Mouse (Mus musculus) gastrocnemius, postnatal 36 days (tissue): ENCODE measurements around the gene Nyap1. TPM values are rescaled to one million over a fixed set of nuclear protein-coding genes. Genes with fewer than 3 reads are reported as not detected.
"Not testable (repeated sequence)": the region's sequence is repeated elsewhere in the genome, so short reads cannot be mapped to it uniquely, and the experiment has no call there.

Experiments used
- DNase-seq, 2 experiments: peaks; one replicate each; pipeline ENCODE4 v3.0.0; 2022
- intact Hi-C: fragments of 180-260 bp; cut with DNase I; formaldehyde crosslinking; loops from one replicate; pipeline ENCODE4 v1.15.1; 2025
- total RNA-seq, 2 experiments: library from RNA; stranded (reverse); gene quantifications; 2 replicates each; pipeline ENCODE4 v1.2.3; 2021

Nyap1 gene
- total RNA-seq, 2 experiments from 2014 or later = 0.20 to 0.28 TPM

- intact Hi-C loops = loop anchor here (5.0 kb wide), 1 partner anchor 215 kb away; the partner anchor contains the start of genes Epo and Gnb2
- no peak for DNase-seq
Measured at GRCm38 (mm10) chr5:137747326-137747961, 6.0 kb upstream of the Nyap1 start.

DNA sequence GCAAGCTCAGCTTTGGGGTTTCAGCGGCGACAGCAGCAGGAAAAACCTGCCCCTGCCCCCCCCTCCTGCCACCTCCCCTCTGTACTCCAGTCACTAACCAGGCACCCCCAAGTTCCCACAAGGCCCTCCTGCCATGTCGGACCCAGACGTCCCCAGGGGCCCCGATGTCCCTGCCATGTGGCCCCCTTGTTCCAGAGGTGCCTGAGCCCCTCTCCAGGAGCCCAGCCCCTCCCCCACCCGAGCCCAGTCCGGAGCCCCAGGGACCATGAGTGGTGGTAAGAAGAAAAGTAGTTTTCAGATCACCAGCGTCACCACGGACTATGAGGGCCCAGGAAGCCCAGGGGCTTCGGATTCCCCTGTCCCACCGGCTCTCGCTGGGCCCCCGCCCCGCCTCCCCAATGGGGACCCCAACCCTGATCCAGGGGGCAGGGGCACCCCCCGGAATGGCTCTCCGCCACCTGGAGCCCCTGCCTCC lies 5.5 kb upstream of the Nyap1 start:
- DNase-seq = no peak

GRCm38 (mm10) chr5:137746282-137746850 lies 5.0 kb upstream of the Nyap1 start:
- intact Hi-C loops = loop anchor here (5.0 kb wide), 1 partner anchor 214 kb away; the partner anchor contains the start of genes Epo and Gnb2
- DNase-seq = peak; percentile 57 to 62

More for the DNA sequence above, 5.5 kb upstream of the Nyap1 start:
- intact Hi-C loops = loop anchor here (5.0 kb wide), 1 partner anchor 215 kb away; the partner anchor contains the start of genes Epo and Gnb2

- DNase-seq = peak; percentile 88 to 92
- intact Hi-C loops = loop anchor here (5.0 kb wide), 1 partner anchor 213 kb away; the partner anchor contains the start of genes Epo and Gnb2
Measured at GRCm38 (mm10) chr5:137745214-137746171, 4.1 kb upstream of the Nyap1 start, which contains the start of gene Tsc22d4. TSS of gene Tsc22d4 (plus strand) at chr5:137745730.

DNA sequence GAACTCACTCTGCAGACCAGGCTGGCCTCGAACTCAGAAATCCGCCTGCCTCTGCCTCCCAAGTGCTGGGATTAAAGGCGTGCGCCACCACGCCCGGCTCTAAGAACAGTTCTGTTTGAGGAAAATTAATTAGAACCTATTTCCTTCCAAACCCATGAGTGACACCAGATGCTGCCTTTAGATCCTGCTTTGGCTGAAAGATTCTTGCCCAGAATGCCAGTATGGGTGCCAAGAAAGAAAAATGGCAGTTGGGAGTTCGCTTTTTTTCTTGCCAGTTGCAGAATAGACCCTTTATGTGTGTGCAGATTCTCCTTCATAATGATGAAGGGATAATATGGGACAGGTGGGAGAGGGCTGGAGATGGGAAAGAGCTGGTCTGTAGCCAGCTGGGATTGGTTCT lies 2.8 kb upstream of the Nyap1 start:
- intact Hi-C loops = no loop called here
- no peak for DNase-seq

GRCm38 (mm10) chr5:137742836-137743235 lies 1.4 kb upstream of the Nyap1 start:
- intact Hi-C loops = no loop called here
- DNase-seq = no peak

GRCm38 (mm10) chr5:137742048-137742447 lies 641 bp upstream of the Nyap1 start:
- intact Hi-C loops = no loop called here
- no peak for DNase-seq

DNA sequence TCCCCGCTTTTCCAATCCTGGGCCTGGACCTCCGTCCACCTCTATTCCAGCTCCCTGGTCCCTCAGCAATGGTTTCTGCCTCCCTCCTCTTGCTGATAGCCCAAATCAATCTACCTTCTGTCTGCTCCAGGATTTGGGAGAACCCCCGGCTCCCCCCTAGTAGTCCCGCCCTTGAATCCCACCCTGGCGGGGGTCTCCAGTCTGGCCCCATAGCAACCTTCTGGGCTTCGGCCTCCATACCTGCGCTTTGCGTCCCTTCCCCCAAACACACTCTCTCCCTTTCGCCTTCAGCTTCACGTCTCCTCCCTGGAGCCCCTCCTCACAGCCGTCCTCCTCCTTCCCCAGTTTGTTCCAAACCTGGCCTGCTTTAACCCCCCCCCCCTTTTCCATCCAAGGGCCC lies 901 bp downstream of the Nyap1 start:
- no peak for DNase-seq

GRCm38 (mm10) chr5:137739471-137739870 lies 1.9 kb downstream of the Nyap1 start:
- DNase-seq = no peak
- intact Hi-C loops = no loop called here

More for the DNA sequence above, 901 bp downstream of the Nyap1 start:
- intact Hi-C loops = no loop called here

DNA sequence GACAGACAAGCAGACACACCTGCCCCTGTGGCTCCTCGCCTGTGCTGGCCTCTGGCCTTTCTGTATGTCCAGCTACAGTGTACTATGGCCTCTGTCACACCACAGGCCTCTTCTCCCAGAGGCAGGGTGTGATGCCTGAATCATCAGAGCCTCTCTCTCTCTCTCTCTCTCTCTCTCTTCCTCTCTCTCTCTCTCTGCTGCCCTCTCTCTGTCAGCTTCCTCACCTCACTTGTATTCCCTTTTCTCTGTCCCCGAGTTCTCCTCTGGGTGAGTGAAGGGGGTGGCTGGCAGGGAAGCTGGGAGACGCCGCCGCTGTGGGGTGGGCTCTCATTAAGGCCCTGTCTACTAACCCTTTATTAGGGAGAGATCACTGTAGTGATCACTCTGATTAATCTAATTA lies 2.9 kb downstream of the Nyap1 start:
- intact Hi-C loops = no loop called here
- DNase-seq = no peak

DNA sequence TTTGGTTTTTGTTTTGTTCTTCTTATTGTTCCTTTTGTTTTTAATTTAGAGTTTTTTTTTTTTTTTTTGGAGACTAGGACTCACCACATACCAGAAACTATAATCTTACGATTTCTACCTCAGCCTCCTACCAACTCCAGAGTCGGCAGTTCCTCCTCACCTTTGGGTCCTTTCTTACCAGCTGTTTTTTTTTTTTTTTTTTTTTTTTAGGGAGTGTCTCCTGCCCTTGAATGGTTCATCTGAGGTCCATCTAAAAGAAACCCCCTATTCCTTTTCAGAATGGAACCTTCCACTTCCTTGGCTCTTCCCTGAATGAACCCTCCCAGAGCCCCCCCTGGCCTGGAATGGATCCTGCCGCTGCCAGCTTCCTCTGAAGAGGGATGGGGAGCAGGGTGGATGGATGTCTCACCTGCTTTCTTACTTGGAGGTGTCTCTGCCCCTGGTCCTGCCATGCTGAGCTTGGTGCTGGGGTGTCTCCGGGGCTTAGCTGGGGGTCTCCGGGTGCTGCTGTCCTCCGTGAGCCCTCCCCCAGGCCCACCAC lies 3.9 kb downstream of the Nyap1 start:
- intact Hi-C loops = no loop called here
- DNase-seq = no peak

DNA sequence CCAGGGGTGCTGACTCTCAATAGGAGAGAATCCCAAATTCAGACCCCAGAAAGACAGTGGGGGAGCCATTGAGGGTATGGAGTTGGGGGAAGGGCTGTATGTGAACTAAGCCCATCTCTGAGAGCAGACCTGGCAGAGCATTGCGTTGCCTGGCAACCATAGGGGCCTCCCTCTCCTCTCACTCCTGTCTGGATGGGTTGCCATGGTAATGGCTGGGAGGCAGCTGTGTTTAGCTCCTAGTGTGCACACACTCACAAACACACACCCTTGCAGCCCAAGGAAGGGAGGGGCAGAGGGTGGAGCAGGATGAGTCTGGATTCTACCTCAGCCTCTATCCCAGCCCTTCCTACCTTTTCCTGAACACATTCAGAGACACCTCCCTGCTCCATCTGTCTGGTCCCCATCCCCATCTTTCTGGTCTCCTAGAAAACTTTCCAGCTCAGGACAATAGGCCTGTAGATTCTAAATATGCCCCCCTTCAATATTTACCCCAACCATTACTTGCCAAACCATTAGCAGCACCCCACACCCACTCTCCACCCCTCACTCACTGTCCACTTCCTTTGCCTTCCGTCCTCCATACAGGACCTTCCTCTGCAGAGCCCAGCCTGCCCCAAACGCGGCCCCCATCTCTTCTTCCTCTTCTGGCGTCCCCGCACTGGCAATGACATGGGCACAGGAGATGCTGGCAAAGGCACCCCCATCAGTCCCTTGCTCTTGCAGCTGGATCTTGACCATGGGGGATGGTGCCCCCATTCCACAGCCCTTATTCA lies 6.9 kb downstream of the Nyap1 start:
- intact Hi-C loops = no loop called here
- DNase-seq = no peak

- intact Hi-C loops = no loop called here
- DNase-seq = no peak
Measured at GRCm38 (mm10) chr5:137733638-137734288, 7.6 kb downstream of the Nyap1 start.

DNA sequence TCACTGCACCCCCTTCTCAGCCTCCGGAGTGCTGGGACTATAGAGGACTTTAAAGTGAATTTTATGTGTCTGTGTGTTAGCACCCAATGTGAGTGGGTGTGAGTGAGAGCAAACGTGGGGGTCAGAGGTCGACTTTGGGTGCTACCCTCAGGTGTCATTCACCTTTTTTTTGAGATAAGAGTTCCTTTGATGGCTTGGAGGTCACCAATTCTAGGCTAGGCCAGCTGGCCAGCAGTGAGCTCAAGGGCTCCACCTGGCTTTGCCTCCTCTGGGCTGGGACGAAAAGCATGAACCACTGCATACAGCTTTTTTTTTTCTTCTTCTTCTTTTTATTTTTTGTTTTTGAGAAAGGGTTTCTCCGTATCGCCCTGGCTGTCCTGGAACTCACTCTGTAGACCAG lies 14.6 kb downstream of the Nyap1 start:
- intact Hi-C loops = no loop called here
- DNase-seq = no peak

DNA sequence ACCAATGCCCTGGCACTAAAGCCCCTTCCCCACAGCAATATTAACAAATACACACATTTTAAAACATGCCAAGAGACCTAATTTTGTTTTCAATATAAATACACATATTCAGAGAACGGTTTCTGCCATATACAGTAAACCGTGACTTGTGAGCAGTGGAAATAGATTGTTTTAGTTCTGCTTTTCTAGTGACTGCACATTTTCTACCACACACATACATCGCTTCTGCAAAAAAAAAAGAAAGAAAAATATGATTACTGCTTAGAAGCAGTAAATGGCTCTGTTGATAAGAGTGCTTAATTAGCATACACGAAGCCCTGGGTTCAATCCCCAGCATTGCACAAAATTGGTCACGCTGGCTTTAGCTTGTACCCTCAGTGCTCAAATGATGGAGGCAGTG lies 17.6 kb downstream of the Nyap1 start:
- DNase-seq = no peak
- intact Hi-C loops = no loop called here

GRCm38 (mm10) chr5:137720558-137721164 lies 20.7 kb downstream of the Nyap1 start:
- DNase-seq, intact Hi-C loops: not testable (repeated sequence)

DNA sequence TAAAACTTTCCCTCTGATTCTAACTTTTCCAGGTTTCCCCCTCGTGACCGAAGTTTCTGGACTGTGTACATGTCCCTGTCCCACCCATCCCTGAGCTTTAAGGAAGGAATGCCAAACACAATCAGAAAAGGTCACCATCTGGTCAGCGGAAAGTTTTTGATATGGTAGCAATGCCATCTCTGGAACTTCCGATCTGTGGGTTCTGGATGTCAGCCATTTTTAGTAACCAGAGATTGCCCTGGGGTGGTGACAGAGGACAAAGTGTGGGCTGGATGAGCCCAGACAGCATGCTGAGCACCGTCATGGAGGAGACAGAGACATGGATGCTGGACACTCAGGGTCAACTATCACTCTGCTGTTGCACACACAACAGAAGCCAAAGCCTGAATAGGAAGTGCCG lies 22.3 kb downstream of the Nyap1 start:
- intact Hi-C loops = no loop called here

DNA sequence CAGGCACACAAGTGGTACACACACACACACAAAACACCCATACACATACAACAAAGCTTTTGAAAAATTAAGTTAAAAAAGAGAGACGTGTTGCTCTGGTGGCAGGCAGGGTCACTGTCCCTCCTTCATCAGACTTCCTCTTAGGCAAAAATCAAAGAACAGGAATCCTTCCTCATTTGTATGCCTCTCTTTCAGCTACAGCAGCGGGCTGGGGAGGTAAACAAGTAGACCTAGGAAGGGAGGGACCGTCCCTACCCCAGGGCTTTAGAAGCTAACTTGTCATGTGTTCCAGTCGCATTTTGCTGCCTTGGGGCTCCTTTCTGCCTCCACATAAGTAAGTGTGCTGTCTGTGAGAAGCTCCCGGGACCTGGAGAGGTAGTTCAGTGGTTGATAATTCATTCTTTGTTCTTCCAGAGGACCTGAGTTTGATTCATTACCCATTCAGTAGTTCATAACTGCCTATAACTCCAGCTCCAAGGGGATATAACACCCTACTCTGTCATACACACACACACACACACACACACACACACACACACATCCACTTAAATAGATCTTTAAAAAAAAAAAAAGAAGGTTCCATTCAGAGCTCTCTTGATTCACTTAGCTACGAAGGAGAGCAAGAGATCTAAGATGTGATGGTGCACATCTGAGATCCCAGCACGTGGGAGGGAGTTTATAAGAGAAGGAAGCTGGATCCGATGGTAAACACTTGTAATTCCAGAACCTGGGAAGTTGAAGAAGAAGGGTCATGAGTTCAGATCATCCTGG lies 23.2 kb downstream of the Nyap1 start:
- DNase-seq = no peak
- intact Hi-C loops = no loop called here

More for the DNA sequence above, 22.3 kb downstream of the Nyap1 start:
- no peak for DNase-seq
